8 mouse cellular contexts compared by ENCODE assay signal in genomic region chr10:80116563-80116926, GRCm38 (mm10). TPM values are rescaled to one million over a fixed set of nuclear protein-coding genes. Genes with fewer than 3 reads are reported as not detected.
DNase-seq lines count a peak whose midpoint lies in the region; ATAC-seq and TF ChIP-seq lines count a peak whose summit lies in the region.

No protein-coding gene starts in this region.

- no peaks in the 10 kb centered on the region for H3K9me3 ChIP-seq in heart, embryonic 11.5 days (replicated peaks; ENCODE audit: control insufficient read depth, low read length)
- H3K9me3 ChIP-seq in MEL (replicated peaks; ENCODE audit: insufficient read depth, low read length) = no peaks in the 10 kb centered on the region
- no peaks in the 10 kb centered on the region for H3K9me3 ChIP-seq in forebrain, embryonic 15.5 days
- no peaks in the 10 kb centered on the region for H3K9me3 ChIP-seq in limb, embryonic 15.5 days
- H3K9me3 ChIP-seq in neural tube, embryonic 15.5 days (replicated peaks) = no peaks in the 10 kb centered on the region

- H3K4me1 ChIP-seq in heart, embryonic 11.5 days (ENCODE audit: control insufficient read depth, insufficient read depth, low read length) = peaks cover 24% of the 10 kb centered on the region
- H3K4me1 ChIP-seq in MEL (ENCODE audit: control insufficient read depth in 1 of 2, insufficient read depth in 2 of 2, low read length in 2 of 2) = peaks cover 0 to 18% of the 10 kb centered on the region in 2 experiments; a peak in 3 of 4 replicates
- peaks cover 47% of the 10 kb centered on the region for H3K4me1 ChIP-seq in forebrain, embryonic 15.5 days
- H3K4me1 ChIP-seq in limb, embryonic 15.5 days = peaks cover 46% of the 10 kb centered on the region
- H3K4me1 ChIP-seq in neural tube, embryonic 15.5 days = peaks cover 52% of the 10 kb centered on the region

- no peak for TF ChIP-seq EP300 in MEL (IDR thresholded peaks at IDR 0.05; ENCODE audit: low read depth in 1 of 2, low read length in 2 of 2)

- WGBS in heart, embryonic 11.5 days (ENCODE audit: insufficient replicate concordance) = under 1% methylated on average over 27 of the region's 27 CpGs
- under 1% methylated on average over 27 of the region's 27 CpGs for WGBS in forebrain, embryonic 15.5 days
- 0% methylated on average over 27 of the region's 27 CpGs for WGBS in limb, embryonic 15.5 days
- under 1% methylated on average over 27 of the region's 27 CpGs for WGBS in neural tube, embryonic 15.5 days

- DNase-seq in heart, postnatal 25 days (ENCODE audit: low spot score) = no peak
- no peak for DNase-seq in MEL (ENCODE audit: low read depth, low spot score)
- DNase-seq in right cerebral cortex, postnatal 4 days = no peak

- TF ChIP-seq CTCF in MEL (IDR thresholded peaks at IDR 0.05 in 2 of 3, conservative IDR thresholded peaks at IDR 0.05 in 1 of 3; ENCODE audit: control insufficient read depth in 1 of 3, insufficient read depth in 1 of 3, low read depth in 2 of 3, low read length in 3 of 3, poor library complexity in 1 of 3, severe bottlenecking in 1 of 3) = no peak

- H3K27me3 ChIP-seq in heart, embryonic 11.5 days (ENCODE audit: control insufficient read depth, insufficient read depth, low read length) = no peaks in the 10 kb centered on the region
- no peaks in the 10 kb centered on the region for H3K27me3 ChIP-seq in MEL (ENCODE audit: control insufficient read depth in 1 of 2, insufficient read depth in 2 of 2, low read length in 2 of 2)
- H3K27me3 ChIP-seq in forebrain, embryonic 15.5 days = no peaks in the 10 kb centered on the region
- no peaks in the 10 kb centered on the region for H3K27me3 ChIP-seq in limb, embryonic 15.5 days
- H3K27me3 ChIP-seq in neural tube, embryonic 15.5 days (replicated peaks) = no peaks in the 10 kb centered on the region

- H3K9ac ChIP-seq in heart, embryonic 11.5 days (ENCODE audit: low read depth, low read length) = peak overlapping the region; percentile 94
- H3K9ac ChIP-seq in MEL (ENCODE audit: control insufficient read depth, low read depth, low read length, poor library complexity, severe bottlenecking) = peak overlapping the region; percentile 98
- peak overlapping the region; percentile 77 for H3K9ac ChIP-seq in forebrain, embryonic 15.5 days (replicated peaks)
- H3K9ac ChIP-seq in limb, embryonic 15.5 days = peak overlapping the region; percentile 91
- peak overlapping the region; percentile 86 for H3K9ac ChIP-seq in neural tube, embryonic 15.5 days (replicated peaks)

- peak overlapping the region; percentile 73 for H3K27ac ChIP-seq in heart, embryonic 11.5 days (ENCODE audit: low read depth, low read length)
- peak overlapping the region; percentile 71 for H3K27ac ChIP-seq in MEL (ENCODE audit: control insufficient read depth, low read depth, low read length)
- peak overlapping the region; percentile 28; the same call in 1 of the 2 replicates for H3K27ac ChIP-seq in forebrain, embryonic 15.5 days (replicated peaks)
- H3K27ac ChIP-seq in limb, embryonic 15.5 days = peak overlapping the region; percentile 50
- H3K27ac ChIP-seq in neural tube, embryonic 15.5 days (replicated peaks) = 0 out of 2 replicates have a peak overlapping the region, but pooled peaks have one; percentile 3

- no peak for ATAC-seq in heart, embryonic 11.5 days (replicated peaks; ENCODE audit: insufficient number of reproducible peaks, low FRiP score, low TSS enrichment)
- ATAC-seq in forebrain, embryonic 15.5 days (replicated peaks) = no peak
- no peak for ATAC-seq in limb, embryonic 15.5 days (ENCODE audit: insufficient number of reproducible peaks, low FRiP score, low TSS enrichment, low read depth)
- ATAC-seq in neural tube, embryonic 15.5 days (ENCODE audit: low FRiP score) = no peak
- ATAC-seq in granulocyte monocyte progenitor cell, adult 5-6 weeks (replicated peaks; ENCODE audit: poor library complexity, severe bottlenecking) = no peak

- peak overlapping the region; percentile 96 for H3K4me2 ChIP-seq in heart, embryonic 11.5 days
- peak overlapping the region; percentile 88 for H3K4me2 ChIP-seq in forebrain, embryonic 15.5 days (replicated peaks)
- peak overlapping the region; percentile 87 for H3K4me2 ChIP-seq in limb, embryonic 15.5 days
- H3K4me2 ChIP-seq in neural tube, embryonic 15.5 days = peak overlapping the region; percentile 93

- intact Hi-C loops in heart, postnatal 25 days (cut with DNase I) = loop anchor here (2.0 kb wide), 2 partner anchors 26 to 190 kb away; partner anchors contain the start of gene Arid3a

- no peak for TF ChIP-seq RAD21 in MEL (IDR thresholded peaks at IDR 0.05; ENCODE audit: low read depth, low read length)

- no peak for TF ChIP-seq POLR2A in MEL (IDR thresholded peaks at IDR 0.05; ENCODE audit: control insufficient read depth in 1 of 2, insufficient read depth in 1 of 2, low read depth in 1 of 2, low read length in 2 of 2, poor library complexity in 1 of 2)

- peak overlapping the region; percentile 94 for H3K4me3 ChIP-seq in heart, embryonic 11.5 days (ENCODE audit: low read depth, low read length)
- peak overlapping the region; percentile 69 to 84 for H3K4me3 ChIP-seq in MEL (ENCODE audit: control insufficient read depth in 1 of 2, insufficient read depth in 1 of 2, low read depth in 2 of 2, low read length in 2 of 2)
- H3K4me3 ChIP-seq in forebrain, embryonic 15.5 days = peak overlapping the region; percentile 68
- H3K4me3 ChIP-seq in limb, embryonic 15.5 days = peak overlapping the region; percentile 93
- H3K4me3 ChIP-seq in neural tube, embryonic 15.5 days (replicated peaks) = peak overlapping the region; percentile 94

- H3K79me2 ChIP-seq in MEL (ENCODE audit: control insufficient read depth, insufficient read depth, low read length, poor library complexity) = peaks cover 62% of the 10 kb centered on the region

- H3K36me3 ChIP-seq in heart, embryonic 11.5 days (ENCODE audit: control insufficient read depth, insufficient read depth, low read length) = 0 out of 2 replicates have a peak, but pooled peaks cover 2% of the 10 kb centered on the region
- peaks cover 2 to 17% of the 10 kb centered on the region in 2 experiments; a peak in 2 of 4 replicates for H3K36me3 ChIP-seq in MEL (ENCODE audit: control insufficient read depth in 1 of 2, insufficient read depth in 2 of 2, low read length in 2 of 2)
- H3K36me3 ChIP-seq in forebrain, embryonic 15.5 days = no peaks in the 10 kb centered on the region
- H3K36me3 ChIP-seq in limb, embryonic 15.5 days = peaks cover 31% of the 10 kb centered on the region
- H3K36me3 ChIP-seq in neural tube, embryonic 15.5 days = peaks cover 18% of the 10 kb centered on the region; the same call in 1 of the 2 replicates

RNA-seq across cellular contexts. Expression of gene Stk11, which starts 0.9 kb away (rescaled TPM):
- polyA plus RNA-seq in heart, embryonic 11.5 days (2014; fragmentation: Nextera tagmentation; extraction: Ambion mirVana) = 16.5 and 20.0 TPM in 2 replicates
- 100 to 1,000 TPM; 133 to 138 TPM for total RNA-seq in heart, postnatal 25 days (2021)
- total RNA-seq in MEL (2012; rRNA removed) = 77.8 and 108 TPM in 2 replicates
- polyA plus RNA-seq in MEL (2012; ENCODE audit: insufficient read depth in 1 of 2, insufficient read length in 2 of 2, low read depth in 1 of 2, low replicate concordance in 2 of 2, missing spikeins in 1 of 2) = 100 to 1,000 TPM in 1 of 2 experiments, not detected in 1; 188 TPM
- 20.3 and 21.5 TPM in 2 replicates for polyA plus RNA-seq in forebrain, embryonic 15.5 days (2015; fragmentation: Nextera tagmentation; extraction: Ambion mirVana)
- polyA plus RNA-seq in limb, embryonic 15.5 days (2015; fragmentation: Nextera tagmentation; extraction: Ambion mirVana) = 15.2 and 16.6 TPM in 2 replicates
- 16.9 and 17.3 TPM in 2 replicates for polyA plus RNA-seq in neural tube, embryonic 15.5 days (2015; fragmentation: Nextera tagmentation; extraction: Ambion mirVana)
- total RNA-seq in granulocyte monocyte progenitor cell, adult 5-6 weeks (2014; fragmentation: Nextera tagmentation) = 94.5 and 150 TPM in 2 replicates
- total RNA-seq in granulocyte monocyte progenitor cell, adult 5-6 weeks (2017) = 121 and 132 TPM in 2 replicates

RNA-seq across cellular contexts. Expression of gene Sbno2, which starts 11.2 kb away (rescaled TPM):
- polyA plus RNA-seq in heart, embryonic 11.5 days (2014; fragmentation: Nextera tagmentation; extraction: Ambion mirVana) = 8.4 and 9.6 TPM in 2 replicates
- 10 to 100 TPM; 11.0 to 11.6 TPM for total RNA-seq in heart, postnatal 25 days (2021)
- 14.6 and 15.8 TPM in 2 replicates for total RNA-seq in MEL (2012; rRNA removed)
- polyA plus RNA-seq in MEL (2012; ENCODE audit: insufficient read depth in 1 of 2, insufficient read length in 2 of 2, low read depth in 1 of 2, low replicate concordance in 2 of 2, missing spikeins in 1 of 2) = 10 to 100 TPM in 1 of 2 experiments, not detected in 1; 29.0 TPM
- 13.4 TPM in 2 replicates for polyA plus RNA-seq in forebrain, embryonic 15.5 days (2015; fragmentation: Nextera tagmentation; extraction: Ambion mirVana)
- polyA plus RNA-seq in limb, embryonic 15.5 days (2015; fragmentation: Nextera tagmentation; extraction: Ambion mirVana) = 19.7 and 19.8 TPM in 2 replicates
- 11.7 and 12.8 TPM in 2 replicates for polyA plus RNA-seq in neural tube, embryonic 15.5 days (2015; fragmentation: Nextera tagmentation; extraction: Ambion mirVana)
- total RNA-seq in granulocyte monocyte progenitor cell, adult 5-6 weeks (2014; fragmentation: Nextera tagmentation) = 42.4 and 43.6 TPM in 2 replicates
- total RNA-seq in granulocyte monocyte progenitor cell, adult 5-6 weeks (2017) = 18.0 and 24.5 TPM in 2 replicates

RNA-seq across cellular contexts. Expression of gene Atp5d, which starts 21.9 kb away (rescaled TPM):
- 772 and 785 TPM in 2 replicates for polyA plus RNA-seq in heart, embryonic 11.5 days (2014; fragmentation: Nextera tagmentation; extraction: Ambion mirVana)
- total RNA-seq in heart, postnatal 25 days (2021) = 1,000 to 10,000 TPM; 1,252 to 1,264 TPM
- total RNA-seq in MEL (2012; rRNA removed) = 308 and 324 TPM in 2 replicates
- polyA plus RNA-seq in MEL (2012; ENCODE audit: insufficient read depth in 1 of 2, insufficient read length in 2 of 2, low read depth in 1 of 2, low replicate concordance in 2 of 2, missing spikeins in 1 of 2) = 100 to 1,000 TPM; 300 to 657 TPM
- 437 and 444 TPM in 2 replicates for polyA plus RNA-seq in forebrain, embryonic 15.5 days (2015; fragmentation: Nextera tagmentation; extraction: Ambion mirVana)
- polyA plus RNA-seq in limb, embryonic 15.5 days (2015; fragmentation: Nextera tagmentation; extraction: Ambion mirVana) = 494 and 537 TPM in 2 replicates
- 553 and 558 TPM in 2 replicates for polyA plus RNA-seq in neural tube, embryonic 15.5 days (2015; fragmentation: Nextera tagmentation; extraction: Ambion mirVana)
- 193 and 253 TPM in 2 replicates for total RNA-seq in granulocyte monocyte progenitor cell, adult 5-6 weeks (2014; fragmentation: Nextera tagmentation)
- total RNA-seq in granulocyte monocyte progenitor cell, adult 5-6 weeks (2017) = 47.4 and 49.6 TPM in 2 replicates

RNA-seq across cellular contexts. Expression of gene Cbarp, which starts 24.1 kb away (rescaled TPM):
- polyA plus RNA-seq in heart, embryonic 11.5 days (2014; fragmentation: Nextera tagmentation; extraction: Ambion mirVana) = 2.5 and 2.7 TPM in 2 replicates
- 1 to 10 TPM; 2.4 to 3.1 TPM for total RNA-seq in heart, postnatal 25 days (2021)
- 4.8 and 6.8 TPM in 2 replicates for total RNA-seq in MEL (2012; rRNA removed)
- polyA plus RNA-seq in MEL (2012; ENCODE audit: insufficient read depth in 1 of 2, insufficient read length in 2 of 2, low read depth in 1 of 2, low replicate concordance in 2 of 2, missing spikeins in 1 of 2) = 10 to 100 TPM in 1 of 2 experiments, not detected in 1; 19.3 TPM
- polyA plus RNA-seq in forebrain, embryonic 15.5 days (2015; fragmentation: Nextera tagmentation; extraction: Ambion mirVana) = 29.7 and 39.5 TPM in 2 replicates
- polyA plus RNA-seq in limb, embryonic 15.5 days (2015; fragmentation: Nextera tagmentation; extraction: Ambion mirVana) = 5.9 and 6.8 TPM in 2 replicates
- polyA plus RNA-seq in neural tube, embryonic 15.5 days (2015; fragmentation: Nextera tagmentation; extraction: Ambion mirVana) = 91.9 and 93.0 TPM in 2 replicates
- total RNA-seq in granulocyte monocyte progenitor cell, adult 5-6 weeks (2014; fragmentation: Nextera tagmentation) = 0.73 and 5.3 TPM in 2 replicates
- total RNA-seq in granulocyte monocyte progenitor cell, adult 5-6 weeks (2017) = 0.36 TPM in 1 of 2 replicates, not detected in the other

RNA-seq across cellular contexts. Expression of gene Midn, which starts 31.5 kb away (rescaled TPM):
- 29.5 and 31.9 TPM in 2 replicates for polyA plus RNA-seq in heart, embryonic 11.5 days (2014; fragmentation: Nextera tagmentation; extraction: Ambion mirVana)
- total RNA-seq in heart, postnatal 25 days (2021) = 100 to 1,000 TPM in 1 of 2 experiments, 10 to 100 TPM in 1; 92.1 to 120 TPM
- 8.1 and 8.3 TPM in 2 replicates for total RNA-seq in MEL (2012; rRNA removed)
- 10 to 100 TPM in 1 of 2 experiments, not detected in 1; 26.7 TPM for polyA plus RNA-seq in MEL (2012; ENCODE audit: insufficient read depth in 1 of 2, insufficient read length in 2 of 2, low read depth in 1 of 2, low replicate concordance in 2 of 2, missing spikeins in 1 of 2)
- 33.0 and 34.9 TPM in 2 replicates for polyA plus RNA-seq in forebrain, embryonic 15.5 days (2015; fragmentation: Nextera tagmentation; extraction: Ambion mirVana)
- 13.4 and 14.0 TPM in 2 replicates for polyA plus RNA-seq in limb, embryonic 15.5 days (2015; fragmentation: Nextera tagmentation; extraction: Ambion mirVana)
- 19.4 and 20.5 TPM in 2 replicates for polyA plus RNA-seq in neural tube, embryonic 15.5 days (2015; fragmentation: Nextera tagmentation; extraction: Ambion mirVana)
- total RNA-seq in granulocyte monocyte progenitor cell, adult 5-6 weeks (2014; fragmentation: Nextera tagmentation) = 26.7 and 36.8 TPM in 2 replicates
- 10.0 and 17.4 TPM in 2 replicates for total RNA-seq in granulocyte monocyte progenitor cell, adult 5-6 weeks (2017)

Comparison
In these comparisons a context has a peak if more than half of its experiments do, and no peak if none do; other contexts are left out.
1. H3K27ac ChIP-seq: peak in every context shown above with its lines; median percentile 73 in heart, embryonic 11.5 days; 71 in MEL; 50 in limb, embryonic 15.5 days; 28 in forebrain, embryonic 15.5 days; 3 in neural tube, embryonic 15.5 days.